20 mouse cellular contexts compared by ENCODE assay signal in genomic region chr19:46808261-46808660, GRCm38 (mm10).
"Had no signal": no experiment of that assay in that cellular context is flagged by ENCODE, and none has a peak within 500 bp of the region (broad histone marks: within the 10 kb centered on the region; RNA-seq: fewer than 3 reads in every experiment).

No protein-coding gene starts in this region.

- H3K4me3 ChIP-seq: lung, embryonic 15.5 days; megakaryocyte, embryonic 14.5 days; midbrain, embryonic 13.5 days; midbrain, embryonic 15.5 days; neural tube, embryonic 12.5 days; stomach, embryonic 15.5 days had no signal

- H3K4me2 ChIP-seq: lung, embryonic 15.5 days; midbrain, embryonic 11.5 days; midbrain, embryonic 13.5 days; midbrain, embryonic 15.5 days; neural tube, embryonic 12.5 days; stomach, embryonic 15.5 days had no signal

- ATAC-seq: lung, postnatal 0 days; midbrain, embryonic 13.5 days; midbrain, embryonic 15.5 days had no signal

- H3K27me3 ChIP-seq: lung, embryonic 15.5 days; midbrain, embryonic 13.5 days; midbrain, embryonic 15.5 days; neural tube, embryonic 12.5 days; stomach, embryonic 15.5 days had no signal

- H3K4me1 ChIP-seq: megakaryocyte, embryonic 14.5 days; midbrain, embryonic 15.5 days; neural tube, embryonic 12.5 days; stomach, embryonic 15.5 days had no signal

- H3K27ac ChIP-seq: lung, embryonic 15.5 days; macrophage; midbrain, embryonic 13.5 days; midbrain, embryonic 15.5 days; neural tube, embryonic 12.5 days; stomach, embryonic 15.5 days; stomach, postnatal 0 days had no signal

- H3K36me3 ChIP-seq: lung, embryonic 15.5 days; midbrain, embryonic 13.5 days; midbrain, embryonic 15.5 days; neural tube, embryonic 12.5 days; stomach, embryonic 15.5 days had no signal

- H3K9me3 ChIP-seq: lung, embryonic 15.5 days; megakaryocyte, embryonic 14.5 days; midbrain, embryonic 13.5 days; midbrain, embryonic 15.5 days; neural tube, embryonic 12.5 days; stomach, embryonic 15.5 days had no signal

- DNase-seq: lung, adult 2 months; lung, postnatal 14 days; lung, postnatal 36 days; retina, postnatal 1 day; right cerebral cortex, adult 18-20 months; right cerebral cortex, postnatal 25 days; right cerebral cortex, postnatal 4 days; spleen, adult 18-20 months; thymus, postnatal 14 days; thymus, postnatal 36 days had no signal

- H3K9ac ChIP-seq: lung, embryonic 15.5 days; midbrain, embryonic 13.5 days; midbrain, embryonic 15.5 days; neural tube, embryonic 12.5 days; stomach, embryonic 15.5 days had no signal
